Mouse (Mus musculus) left cerebral cortex, adult 2 months (tissue): ENCODE data around the gene Alg6. TPM values are rescaled to one million over a fixed set of nuclear protein-coding genes. Genes with fewer than 3 reads are reported as not detected.

Experiments used
- DNase-seq, 2 experiments: peaks; one replicate each; pipeline ENCODE4 v3.0.0; 2021 to 2022; ENCODE audit warnings: low spot score in 2 of 2, mixed read lengths in 1 of 2; ENCODE audit errors: extremely low spot score in 1 of 2
- H3K27ac ChIP-seq: fragments of 200-600 bp; 2 replicates; pipeline ENCODE4 v1.8.1; 2022
- H3K4me3 ChIP-seq: fragments of 200-600 bp; 2 replicates; pipeline ENCODE4 v1.8.1; 2022
- CTCF ChIP-seq: fragments of 200-600 bp; IDR thresholded peaks from 2 replicates; pipeline ENCODE4 v1.8.1; 2022; ENCODE audit warnings: antibody characterized with exemption, mild to moderate bottlenecking, moderate library complexity
- intact Hi-C: fragments of 180-260 bp; cut with DNase I; formaldehyde crosslinking; loops from one replicate; pipeline ENCODE4 v1.15.1; 2025
- long read RNA-seq, 2 experiments: library from polyadenylated mRNA; stranded (forward); transcript quantifications; one replicate each; pipeline ENCODE4 v2.0.0; 2021; ENCODE audit warnings: borderline mapping rate in 2 of 2
- total RNA-seq, 2 experiments: library from RNA; stranded (reverse); gene quantifications; 2 replicates each; pipeline ENCODE4 v1.2.3; 2021

Gene Alg6
- 10 to 100 TPM; 11.5 to 11.7 TPM for total RNA-seq
- long read RNA-seq, experiment 1, partial matches to known transcripts: 0 of 7 reads
- long read RNA-seq, experiment 1, other reads (novel, unspliced or antisense): 6 of 7 reads
- long read RNA-seq, experiment 2, partial matches to known transcripts: 0 of 5 reads
- long read RNA-seq, experiment 2, other reads (novel, unspliced or antisense): 4 of 5 reads

DNA sequence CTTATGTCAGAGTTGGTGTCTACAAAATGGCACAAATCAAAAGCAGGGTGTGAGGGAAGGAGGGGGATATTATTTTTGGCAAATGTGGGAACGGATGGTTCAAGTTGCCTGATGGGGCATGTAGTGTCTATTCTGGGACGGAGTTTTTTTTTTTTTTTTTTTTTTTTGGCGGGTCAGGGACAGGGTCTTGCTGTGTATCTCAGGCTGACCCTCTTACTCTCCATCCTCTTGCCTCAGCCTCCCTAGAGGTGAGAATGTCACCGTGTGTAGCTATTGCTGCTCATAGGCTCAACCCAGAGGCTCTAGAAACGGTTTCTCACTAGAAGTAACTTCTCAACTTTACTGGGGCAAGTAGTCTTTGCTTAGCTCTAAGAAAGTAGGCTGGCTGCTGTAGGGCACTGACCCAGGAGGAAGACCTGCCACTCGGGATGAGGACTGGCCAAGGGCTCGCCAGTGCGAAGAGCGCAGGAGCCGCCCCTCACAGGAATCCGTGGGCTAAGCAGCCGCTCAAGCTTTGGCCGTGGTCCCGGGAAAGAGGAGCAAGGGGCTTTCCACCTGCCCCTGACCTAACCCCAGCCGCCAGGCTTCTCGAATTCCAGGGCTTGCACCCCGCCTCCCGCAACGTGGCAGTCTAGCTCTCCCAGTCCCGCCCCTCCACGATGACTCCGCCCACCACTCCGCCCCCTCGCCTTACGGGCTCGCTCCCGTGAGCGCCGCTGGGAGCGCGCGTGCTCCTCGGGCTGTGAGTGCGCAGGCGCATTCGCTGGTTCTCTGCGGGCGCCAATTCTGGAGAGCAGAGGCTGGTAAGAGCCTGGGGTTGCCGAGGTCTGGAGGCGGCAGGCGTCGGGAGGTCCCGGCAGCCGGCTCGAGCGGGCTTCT, at the start of gene Alg6:
Alg6 (plus strand) TSS at position 761 of the 879 bp plus-strand sequence.
- intact Hi-C loops: no loop called here
- DNase-seq: peak; percentile 95 to 98
- peak within 1 kb of the TSS; percentile 80 for H3K27ac ChIP-seq
- TF ChIP-seq CTCF: peak; percentile 6; the same call in 1 of the 2 replicates
- peak within 1 kb of the TSS; percentile 97 for H3K4me3 ChIP-seq

DNA sequence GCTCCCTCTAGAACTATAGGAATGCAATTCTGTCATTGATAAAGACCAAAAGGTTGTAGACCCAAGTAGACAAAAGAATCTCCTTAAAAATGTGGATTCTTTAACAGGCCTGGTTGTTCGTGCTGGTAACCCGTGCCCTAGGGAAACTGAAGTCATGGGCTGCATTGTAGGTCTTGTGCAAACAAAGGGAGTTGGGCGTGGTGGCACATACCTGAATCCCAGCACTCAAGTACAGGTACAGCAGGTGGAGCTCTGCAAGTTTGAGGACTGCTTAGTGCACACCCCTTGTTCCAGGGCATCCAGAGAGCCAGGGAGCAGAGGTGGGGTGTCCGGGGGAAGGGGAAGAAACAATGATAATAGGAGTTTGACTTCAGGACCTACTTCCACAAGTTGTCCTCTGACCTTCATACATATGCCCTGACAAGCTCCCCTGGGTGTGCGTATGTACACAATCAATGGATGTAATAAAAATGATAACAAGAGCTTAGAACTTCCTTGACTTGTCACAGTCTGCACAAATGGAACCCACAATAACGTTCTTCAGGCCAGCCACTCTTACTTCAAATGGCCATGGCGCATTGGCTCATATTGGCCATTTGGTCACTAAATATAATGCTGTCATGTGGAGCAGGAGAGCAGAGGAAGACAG, 45.1 kb upstream of the Alg6 start:
- H3K27ac ChIP-seq: no peak overlapping the region
- no peak for DNase-seq
- H3K4me3 ChIP-seq: no peak overlapping the region
- TF ChIP-seq CTCF: no peak
- intact Hi-C loops: no loop called here

DNA sequence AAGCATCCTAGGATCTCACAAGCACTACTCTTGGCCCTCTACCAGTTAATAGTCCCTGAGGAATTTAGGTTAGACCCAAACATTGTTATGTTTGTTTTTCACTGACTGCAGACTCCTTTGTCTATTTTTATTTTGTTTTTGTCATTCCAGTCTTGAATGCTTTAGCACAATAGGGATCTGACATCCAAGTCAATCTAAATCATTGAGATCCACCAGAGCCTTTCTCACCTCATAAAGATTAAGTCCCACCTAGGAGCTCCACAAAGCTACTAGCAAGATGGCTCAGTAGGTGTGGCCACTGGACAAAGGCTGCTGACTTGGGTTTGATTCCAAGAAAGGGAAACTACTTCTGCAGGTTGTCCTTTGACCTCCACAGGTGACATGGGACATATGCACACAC, 40.3 kb upstream of the Alg6 start:
- no peak for TF ChIP-seq CTCF
- no peak overlapping the region for H3K4me3 ChIP-seq
- intact Hi-C loops: no loop called here
- DNase-seq: no peak
- no peak overlapping the region for H3K27ac ChIP-seq

DNA sequence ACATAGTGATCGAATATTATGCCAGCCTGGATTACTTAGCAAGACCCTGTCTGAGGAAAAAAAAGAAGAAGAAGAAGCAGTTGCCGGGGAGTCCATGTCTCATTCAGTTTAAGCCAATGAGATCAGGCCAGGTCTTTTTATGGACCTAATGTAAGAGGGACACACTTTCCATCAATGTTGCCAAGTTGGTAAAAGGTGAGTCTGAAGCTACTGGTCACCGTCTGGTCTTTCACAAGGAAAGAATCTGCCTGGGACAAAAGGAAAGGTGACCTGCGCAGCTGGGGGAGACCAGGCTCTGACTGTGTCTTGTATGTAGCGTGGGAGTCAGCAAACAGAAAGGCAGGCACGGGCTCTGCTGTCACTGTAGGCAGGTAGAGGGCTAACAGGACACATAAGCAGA, 31.5 kb upstream of the Alg6 start:
- intact Hi-C loops: no loop called here
- no peak for DNase-seq
- TF ChIP-seq CTCF: no peak
- no peak overlapping the region for H3K27ac ChIP-seq
- H3K4me3 ChIP-seq: no peak overlapping the region

DNA sequence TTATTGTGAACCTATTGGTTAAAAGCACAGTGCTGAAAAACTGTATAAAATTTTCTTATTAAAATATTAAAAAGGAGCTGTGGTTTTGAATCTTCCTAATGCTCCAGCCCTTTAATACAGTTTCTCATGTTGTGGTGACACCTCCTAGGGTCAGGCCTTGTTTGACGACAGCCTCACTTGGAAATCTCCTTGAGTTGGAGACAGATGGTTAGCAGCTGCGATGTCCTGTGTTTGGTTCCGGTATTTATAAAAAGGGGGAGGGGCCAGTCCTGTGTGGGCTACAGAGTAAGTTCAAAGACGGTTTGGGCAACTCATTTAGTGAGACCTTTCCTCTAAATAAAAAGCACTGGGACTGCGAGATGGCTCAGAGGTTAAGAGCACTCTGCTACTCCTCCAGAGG, 29.2 kb upstream of the Alg6 start:
- H3K27ac ChIP-seq: no peak overlapping the region
- intact Hi-C loops: no loop called here
- no peak for TF ChIP-seq CTCF
- no peak overlapping the region for H3K4me3 ChIP-seq
- no peak for DNase-seq

DNA sequence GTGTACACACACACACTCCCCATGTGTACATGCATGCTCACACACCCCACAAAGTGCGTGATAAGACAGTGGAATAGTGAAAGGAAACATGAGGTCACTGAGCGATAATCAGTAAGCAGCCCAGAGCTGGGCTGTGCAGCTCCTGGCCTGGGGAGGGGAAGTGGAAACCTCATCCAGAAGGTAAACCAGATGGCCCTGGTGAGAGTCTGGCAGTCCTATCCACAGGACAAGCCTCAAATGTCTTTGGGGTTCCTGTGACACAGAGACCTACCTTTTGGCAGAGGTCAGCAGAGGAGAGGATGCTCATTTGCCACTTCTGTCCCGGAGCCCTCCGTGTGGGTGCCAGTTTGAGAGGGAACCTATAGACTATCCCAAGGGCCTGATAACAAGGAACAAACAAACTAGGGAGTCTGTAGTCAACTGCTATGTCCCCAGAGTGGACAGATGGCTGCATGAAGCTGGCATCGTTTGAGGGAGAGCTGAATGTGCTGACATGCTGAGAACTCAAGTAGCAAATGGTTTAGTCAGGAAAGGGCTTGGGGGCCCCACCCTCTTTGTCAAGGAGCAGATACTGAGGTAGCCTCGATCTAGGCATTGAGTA, 2.8 kb upstream of the Alg6 start:
- intact Hi-C loops: no loop called here
- no peak for TF ChIP-seq CTCF
- DNase-seq: no peak
- Histone ChIP-seq H3K4me3 (no peak overlapping the region), H3K27ac (no peak overlapping the region)

DNA sequence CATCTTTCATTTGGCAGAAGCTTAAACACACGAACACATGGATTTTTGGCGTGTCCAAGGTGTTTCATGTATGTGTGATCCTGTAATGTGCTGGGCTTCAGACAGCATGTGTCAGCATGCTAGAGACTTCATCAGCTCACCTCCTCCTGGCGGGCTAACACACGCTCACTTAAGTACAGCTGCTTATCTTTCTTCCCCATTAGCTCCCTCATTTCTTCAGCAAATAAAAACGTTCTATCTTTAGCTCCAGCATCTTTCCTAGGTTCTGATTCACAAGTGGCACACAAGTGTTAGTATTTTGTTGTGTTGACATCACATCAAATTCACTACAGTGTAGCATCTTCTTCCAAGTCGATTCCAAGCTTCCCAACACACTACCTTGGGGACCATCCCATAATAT, 1.5 kb upstream of the Alg6 start:
- DNase-seq: no peak
- intact Hi-C loops: no loop called here
- Histone ChIP-seq H3K27ac (no peak overlapping the region), H3K4me3 (no peak overlapping the region)
- TF ChIP-seq CTCF: no peak

DNA sequence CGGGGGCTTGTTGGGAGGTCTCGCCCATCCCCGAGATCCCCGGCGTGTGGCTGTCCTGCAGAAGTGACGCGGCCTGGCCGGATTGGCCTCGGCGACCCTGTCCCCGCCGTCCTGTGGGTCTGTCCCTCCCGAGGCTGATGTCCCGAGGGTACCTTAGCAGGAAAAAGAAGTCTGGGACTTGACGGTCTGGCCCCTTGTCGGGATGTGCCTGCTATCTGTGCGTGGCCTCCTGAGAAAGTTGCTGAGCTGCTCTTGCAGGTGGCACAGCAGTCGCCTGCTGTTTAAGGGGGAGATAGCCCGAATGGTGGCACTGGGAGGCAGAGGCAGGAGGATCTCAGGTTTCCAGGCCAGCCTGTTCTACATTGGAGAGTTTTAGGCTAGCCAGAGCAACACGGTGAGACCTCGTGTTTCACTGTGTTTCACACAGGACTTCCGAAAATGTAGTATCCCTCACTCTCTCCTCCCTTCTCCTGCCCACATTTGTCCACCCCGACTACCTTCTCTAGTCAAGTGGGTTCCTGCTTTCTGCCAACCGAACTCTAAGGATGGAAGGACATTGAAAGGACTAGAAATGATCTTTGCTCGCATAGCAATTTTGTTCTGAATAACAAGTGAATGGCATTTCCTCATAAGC, 436 bp downstream of the Alg6 start:
- peak overlapping the region; percentile 97 for H3K4me3 ChIP-seq
- no peak for DNase-seq
- peak overlapping the region; percentile 80 for H3K27ac ChIP-seq
- intact Hi-C loops: no loop called here
- TF ChIP-seq CTCF: no peak

DNA sequence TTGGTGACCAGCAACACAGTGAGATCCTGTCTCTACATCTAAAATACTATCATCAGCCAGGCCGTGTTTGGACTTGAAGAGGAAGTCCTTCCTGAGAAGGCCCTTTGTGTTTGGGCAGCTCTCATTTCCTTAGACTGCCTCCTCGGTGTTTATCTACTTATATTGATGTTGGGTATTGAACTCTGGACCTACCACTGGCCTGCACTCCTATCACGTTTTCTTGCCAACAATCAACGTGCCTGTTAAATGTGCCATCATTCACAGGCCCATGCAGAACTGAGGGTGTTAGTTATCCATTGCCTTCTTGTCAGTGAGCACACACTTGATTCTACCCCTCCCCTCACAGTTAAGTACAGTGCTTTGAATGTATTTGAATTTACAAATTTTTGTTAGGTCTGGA, 2.4 kb downstream of the Alg6 start:
- Histone ChIP-seq H3K4me3 (no peak overlapping the region), H3K27ac (no peak overlapping the region)
- no peak for DNase-seq
- intact Hi-C loops: no loop called here
- no peak for TF ChIP-seq CTCF

DNA sequence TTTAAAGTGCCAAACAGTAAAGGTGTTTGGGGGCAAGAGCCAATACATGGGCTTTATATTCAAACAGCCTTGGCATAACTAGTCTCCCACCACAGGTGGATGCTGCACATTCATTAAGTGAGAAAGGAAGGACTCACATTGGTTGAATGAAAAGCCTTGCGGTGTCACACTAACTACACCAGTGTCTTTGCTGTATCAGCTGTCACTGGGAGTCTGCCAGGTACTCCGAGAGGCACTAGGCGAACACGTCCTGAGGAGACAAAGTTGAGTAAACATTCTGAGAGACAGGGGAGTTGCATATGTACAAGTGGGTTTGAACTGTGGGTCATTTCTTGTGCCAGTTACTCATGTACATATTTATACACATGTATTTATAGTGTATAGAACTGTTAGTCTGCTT, 8.9 kb downstream of the Alg6 start:
- no peak for TF ChIP-seq CTCF
- H3K27ac ChIP-seq: no peak overlapping the region
- intact Hi-C loops: no loop called here
- H3K4me3 ChIP-seq: no peak overlapping the region
- DNase-seq: no peak

DNA sequence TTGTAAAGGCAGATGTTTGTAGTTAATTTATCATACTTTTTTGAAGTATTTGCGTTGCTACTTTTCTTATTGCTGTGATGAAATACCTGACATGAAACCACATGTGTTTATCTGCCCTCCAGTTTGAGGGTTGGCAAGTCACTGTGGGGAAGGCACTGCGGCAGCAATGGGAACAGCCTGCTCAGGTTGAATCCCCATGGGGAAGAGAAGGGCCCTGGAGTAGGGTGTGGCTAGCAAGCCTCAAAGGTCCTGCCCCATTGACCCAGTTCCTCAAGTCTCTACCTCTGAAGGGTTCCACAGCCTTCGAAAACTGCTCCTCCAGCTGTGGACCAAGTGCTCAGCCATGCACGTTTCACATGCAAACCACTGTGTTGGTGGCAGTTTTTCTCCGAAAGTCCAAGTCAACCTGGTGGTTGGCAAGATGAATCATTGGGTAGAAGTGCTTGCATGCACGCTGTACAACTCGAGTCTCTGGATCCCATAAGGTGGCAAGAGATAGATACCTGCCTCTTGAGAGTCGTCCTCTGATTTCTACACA, 10.5 kb downstream of the Alg6 start:
- TF ChIP-seq CTCF: no peak
- H3K27ac ChIP-seq: no peak overlapping the region
- DNase-seq: no peak
- H3K4me3 ChIP-seq: no peak overlapping the region
- intact Hi-C loops: no loop called here
